Mouse (Mus musculus) 3T3-L1 (cell line): ENCODE results near the gene Zfp455.
"Not testable (repeated sequence)": the region's sequence is repeated elsewhere in the genome, so short reads cannot be mapped to it uniquely, and the experiment has no call there.

Experiments
- DNase-seq: peaks from one replicate; pipeline ENCODE4 v3.0.0-alpha.2; 2015; ENCODE audit warnings: low read depth, low spot score

Zfp455 gene

GRCm38 (mm10) chr13:67194340-67194894 is at the start of gene Zfp455:
TSS of gene Zfp455 (plus strand) at chr13:67194506.
- DNase-seq, result peak; percentile 84

- DNase-seq, result not testable (repeated sequence)
Observed at GRCm38 (mm10) chr13:67166122-67166521, 28.2 kb upstream of the Zfp455 start.

- peak; percentile 82 for DNase-seq
Observed at GRCm38 (mm10) chr13:67172991-67173722, 21.1 kb upstream of the Zfp455 start, which contains the start of gene Rsl1. TSS of gene Rsl1 (plus strand) at chr13:67173182.

DNA sequence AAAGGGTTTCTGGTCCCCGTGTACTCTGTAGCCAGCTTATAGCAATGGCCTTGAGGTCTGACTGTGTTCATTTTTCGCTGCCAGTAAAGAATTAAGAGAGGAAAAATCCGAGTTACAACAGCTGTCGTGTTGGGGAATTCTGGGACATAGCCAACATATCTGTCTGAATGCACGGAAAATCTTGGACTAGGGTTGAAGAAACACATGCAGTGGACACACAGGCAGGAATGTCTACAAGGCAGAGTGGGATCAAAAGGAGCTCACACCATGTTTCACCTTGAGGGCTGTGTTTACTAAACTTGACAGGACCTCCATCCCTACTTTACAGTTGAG is 20.6 kb upstream of the Zfp455 start:
- DNase-seq, result peak; percentile 39

GRCm38 (mm10) chr13:67201656-67202055 is 7.3 kb downstream of the Zfp455 start:
- no peak for DNase-seq

DNA sequence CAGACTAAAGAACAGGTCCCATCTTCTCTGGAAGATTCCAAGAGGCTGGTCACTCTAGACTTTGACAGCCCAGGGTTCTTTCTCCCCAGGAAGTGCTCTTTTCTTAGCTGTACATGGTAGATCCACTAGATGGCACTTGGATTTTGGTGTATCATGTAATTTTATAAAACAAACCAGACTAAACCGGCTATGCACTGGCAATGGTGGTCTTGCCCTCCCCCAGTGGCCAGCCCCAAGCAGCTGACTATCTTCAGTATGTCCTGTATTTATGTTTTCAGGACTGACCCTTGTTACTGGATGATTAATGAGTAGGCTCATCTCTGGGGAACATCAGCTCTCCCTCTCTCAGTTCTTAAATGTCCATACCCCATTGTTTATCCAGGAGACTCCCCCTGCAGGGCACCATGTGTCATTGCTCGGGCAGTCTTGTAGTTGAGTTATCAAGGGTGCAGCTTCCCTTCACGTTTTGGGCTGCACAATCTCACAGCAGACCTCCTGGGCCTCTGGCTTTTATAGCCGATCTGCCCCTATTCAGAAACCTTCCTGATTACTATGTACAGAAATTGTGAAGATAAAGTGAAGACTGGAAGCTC is 19.8 kb downstream of the Zfp455 start:
- peak; percentile 20 for DNase-seq
